Mouse (Mus musculus) myocyte (in vitro differentiated cells): ENCODE measurements around the gene Itgb6.

Source experiments
- CEBPB ChIP-seq: IDR thresholded peaks from 2 replicates; pipeline ENCODE4 v1.6.1; 2011; ENCODE audit warnings: mild to moderate bottlenecking, moderate library complexity; ENCODE audit not compliant: poor library complexity, insufficient read depth, severe bottlenecking
- E2F4 ChIP-seq: IDR thresholded peaks from one replicate; pipeline ENCODE4 v1.6.1; 2011; ENCODE audit warnings: mild to moderate bottlenecking, control low read depth, moderate library complexity; ENCODE audit not compliant: insufficient read depth
- MAX ChIP-seq: IDR thresholded peaks from one replicate; pipeline ENCODE4 v1.6.1; 2011; ENCODE audit warnings: low read depth, mild to moderate bottlenecking, control low read depth
- MYOD1 ChIP-seq, 3 experiments: IDR thresholded peaks; one replicate each; pipeline ENCODE4 v1.6.1; 2011; ENCODE audit warnings: control low read depth in 2 of 3, low read depth in 2 of 3, mild to moderate bottlenecking in 2 of 3, moderate library complexity in 1 of 3; ENCODE audit not compliant: insufficient read length in 2 of 3, control insufficient read depth in 1 of 3
- POLR2A ChIP-seq: IDR thresholded peaks from one replicate; pipeline ENCODE4 v1.6.1; 2011; ENCODE audit warnings: low read depth, mild to moderate bottlenecking, control low read depth, moderate library complexity; ENCODE audit not compliant: insufficient read length
- SRF ChIP-seq: IDR thresholded peaks from one replicate; pipeline ENCODE4 v1.6.1; 2011; ENCODE audit warnings: low read depth; ENCODE audit not compliant: control insufficient read depth, insufficient read length
- TCF3 ChIP-seq: IDR thresholded peaks from one replicate; pipeline ENCODE4 v1.6.1; 2011; ENCODE audit warnings: low read depth, control low read depth; ENCODE audit not compliant: insufficient read length

DNA sequence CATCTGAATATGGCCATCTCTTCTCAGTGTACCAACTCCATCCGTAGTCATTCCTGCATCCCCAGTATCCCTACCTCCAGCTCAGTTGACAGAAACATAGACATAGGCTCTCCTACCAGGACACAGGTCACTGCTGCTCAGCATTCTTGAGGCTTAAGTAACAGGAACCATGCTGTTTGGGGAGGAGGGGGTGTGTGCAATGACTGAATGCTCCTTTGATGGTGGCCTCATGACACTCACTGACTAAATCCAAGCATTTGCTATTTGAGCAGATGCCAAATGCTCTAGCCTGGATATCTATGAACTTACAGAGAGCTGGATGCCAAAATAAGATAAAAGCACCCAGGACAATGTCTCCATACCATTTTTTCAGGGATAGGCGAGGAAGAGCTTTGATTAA lies 2.2 kb upstream of the Itgb6 start:
- TF ChIP-seq POLR2A, result no peak
- no peak for TF ChIP-seq E2F4
- no peak for TF ChIP-seq TCF3
- TF ChIP-seq MYOD1 (IDR thresholded peaks at IDR 0.05; ENCODE audit: control insufficient read depth in 1 of 3, insufficient read length in 2 of 3, low read depth in 2 of 3), result no peak
- TF ChIP-seq SRF, result no peak
- no peak for TF ChIP-seq MAX
- TF ChIP-seq CEBPB, result no peak
